Mouse (Mus musculus) MEL (cell line): ENCODE data around the gene Fam185a.

Source experiments
- BHLHE40 ChIP-seq: IDR thresholded peaks from 2 replicates; pipeline ENCODE4 v1.6.1; 2012; ENCODE audit warnings: low read depth, mild to moderate bottlenecking, inconsistent platforms, low read length, improper control_type of control experiment, borderline replicate concordance
- CTCF ChIP-seq, 3 experiments: IDR thresholded peaks in 2 of 3; conservative IDR thresholded peaks in 1 of 3; 2 replicates each; pipeline ENCODE4 v1.5.1; 2011 to 2012; ENCODE audit warnings: low read length in 3 of 3, low read depth in 2 of 3, mild to moderate bottlenecking in 2 of 3, improper control_type of control experiment in 1 of 3, inconsistent platforms in 1 of 3, mixed read lengths in 1 of 3, moderate library complexity in 1 of 3; ENCODE audit not compliant: control insufficient read depth in 1 of 3, insufficient read depth in 1 of 3, poor library complexity in 1 of 3, severe bottlenecking in 1 of 3
- EP300 ChIP-seq, 2 experiments: IDR thresholded peaks; 2 replicates each; pipeline ENCODE4 v1.6.1; 2011; ENCODE audit warnings: improper control_type of control experiment in 2 of 2, low read length in 2 of 2, low read depth in 1 of 2, mild to moderate bottlenecking in 1 of 2
- GABPA ChIP-seq: IDR thresholded peaks from 2 replicates; pipeline ENCODE4 v1.6.1; 2012; ENCODE audit warnings: low read depth, mild to moderate bottlenecking, inconsistent platforms, low read length, improper control_type of control experiment, moderate library complexity
- GATA1 ChIP-seq: IDR thresholded peaks from 2 replicates; pipeline ENCODE4 v1.6.1; 2011; ENCODE audit warnings: low read depth, low read length, improper control_type of control experiment
- KAT2A ChIP-seq: conservative IDR thresholded peaks from 2 replicates; pipeline ENCODE4 v1.6.1; 2012; ENCODE audit warnings: low read depth, low read length, improper control_type of control experiment, inconsistent platforms
- POLR2A ChIP-seq, 2 experiments: IDR thresholded peaks; 2 replicates each; pipeline ENCODE4 v1.6.1; 2011 to 2012; ENCODE audit warnings: low read length in 2 of 2, mild to moderate bottlenecking in 2 of 2, control low read depth in 1 of 2, improper control_type of control experiment in 1 of 2, low read depth in 1 of 2, moderate library complexity in 1 of 2; ENCODE audit not compliant: control insufficient read depth in 1 of 2, insufficient read depth in 1 of 2, poor library complexity in 1 of 2
- TBP ChIP-seq: IDR thresholded peaks from 2 replicates; pipeline ENCODE4 v1.8.0; 2011; ENCODE audit warnings: low read depth, low read length, improper control_type of control experiment
- TCF12 ChIP-seq: IDR thresholded peaks from 2 replicates; pipeline ENCODE4 v1.6.1; 2014; ENCODE audit warnings: low read depth, mild to moderate bottlenecking, inconsistent platforms, low read length, improper control_type of control experiment, moderate library complexity
- ZC3H11A ChIP-seq: IDR thresholded peaks from 2 replicates; pipeline ENCODE4 v1.6.1; 2012; ENCODE audit warnings: low read depth, mild to moderate bottlenecking, inconsistent platforms, low read length, improper control_type of control experiment
- ZKSCAN1 ChIP-seq: IDR thresholded peaks from 2 replicates; pipeline ENCODE4 v1.6.1; 2012; ENCODE audit warnings: low read depth, mild to moderate bottlenecking, inconsistent platforms, low read length, improper control_type of control experiment, moderate library complexity
- ZNF384 ChIP-seq: IDR thresholded peaks from 2 replicates; pipeline ENCODE4 v1.6.1; 2012; ENCODE audit warnings: low read depth, mild to moderate bottlenecking, inconsistent platforms, low read length, improper control_type of control experiment

- TF ChIP-seq KAT2A, result no peak
- no peak for TF ChIP-seq ZC3H11A
- no peak for TF ChIP-seq CTCF (IDR thresholded peaks at IDR 0.05 in 2 of 3, conservative IDR thresholded peaks at IDR 0.05 in 1 of 3; ENCODE audit: control insufficient read depth in 1 of 3, insufficient read depth in 1 of 3, low read depth in 2 of 3, low read length in 3 of 3, poor library complexity in 1 of 3, severe bottlenecking in 1 of 3)
- peak; percentile 39 to 42; a peak in 2 of 4 replicates for TF ChIP-seq EP300 (IDR thresholded peaks at IDR 0.05; ENCODE audit: low read depth in 1 of 2, low read length in 2 of 2)
- TF ChIP-seq ZNF384, result no peak
- no peak for TF ChIP-seq BHLHE40
- TF ChIP-seq GATA1, result peak; percentile 63
- TF ChIP-seq GABPA, result no peak
- TF ChIP-seq TBP, result peak; percentile 77
- no peak for TF ChIP-seq ZKSCAN1
- TF ChIP-seq POLR2A (IDR thresholded peaks at IDR 0.05; ENCODE audit: control insufficient read depth in 1 of 2, insufficient read depth in 1 of 2, low read depth in 1 of 2, low read length in 2 of 2, poor library complexity in 1 of 2), result no peak
- TF ChIP-seq TCF12, result no peak
Measured at GRCm38 (mm10) chr5:21387340-21387739, 37.4 kb upstream of the Fam185a start.
